Mouse (Mus musculus) midbrain, embryonic 13.5 days (tissue): ENCODE data around the gene Minar1. TPM values are rescaled to one million over a fixed set of nuclear protein-coding genes. Genes with fewer than 3 reads are reported as not detected.

Experiments used
- ATAC-seq: fragments of 200-750 bp; cut with Nextera tagmentation; 2 replicates; pipeline ENCODE4 v1.8.0; 2017; ENCODE audit warnings: mild to moderate bottlenecking, moderate TSS enrichment, moderate library complexity
- H3K27ac ChIP-seq: fragments of 300-500 bp; sonication (generic); 2 replicates; pipeline ENCODE4 v1.5.1; 2015; ENCODE audit warnings: inconsistent platforms, mild to moderate bottlenecking, moderate library complexity
- H3K27me3 ChIP-seq: fragments of 300-500 bp; sonication (generic); 2 replicates; pipeline ENCODE4 v1.6.1; 2015; ENCODE audit warnings: mild to moderate bottlenecking, inconsistent platforms
- H3K36me3 ChIP-seq: fragments of 300-500 bp; sonication (generic); 2 replicates; pipeline ENCODE4 v1.6.1; 2015; ENCODE audit warnings: mild to moderate bottlenecking, inconsistent platforms
- H3K4me1 ChIP-seq: fragments of 300-500 bp; sonication (generic); replicated peaks from 2 replicates; pipeline ENCODE4 v1.6.1; 2015; ENCODE audit warnings: inconsistent platforms
- H3K4me2 ChIP-seq: fragments of 300-500 bp; sonication (generic); replicated peaks from 2 replicates; pipeline ENCODE4 v1.6.1; 2015; ENCODE audit warnings: moderate library complexity, mild to moderate bottlenecking, inconsistent platforms
- H3K4me3 ChIP-seq: fragments of 300-500 bp; sonication (generic); replicated peaks from 2 replicates; pipeline ENCODE4 v1.5.1; 2015; ENCODE audit warnings: mild to moderate bottlenecking, inconsistent platforms
- H3K9ac ChIP-seq: fragments of 300-500 bp; sonication (generic); replicated peaks from 2 replicates; pipeline ENCODE4 v1.6.1; 2015; ENCODE audit warnings: mild to moderate bottlenecking, inconsistent platforms
- H3K9me3 ChIP-seq: fragments of 300-500 bp; sonication (generic); 2 replicates; pipeline ENCODE4 v1.6.1; 2016; ENCODE audit warnings: mild to moderate bottlenecking, inconsistent platforms
- WGBS: fragments of 180-500 bp; shearing (Covaris S2); methylation state at CpG from one replicate; pipeline ENCODE4 v1.1.7; 2015; 5-methylcytosine and 5-hydroxymethylcytosine counted together
- polyA plus RNA-seq: library from polyadenylated mRNA; unstranded; fragments of >200 nt; fragmentation: Nextera tagmentation; extraction: Ambion mirVana; gene quantifications from 2 replicates; pipeline ENCODE4 v1.2.1, GENCODE M21; 2015

The Minar1 gene
- 0.66 and 0.75 TPM in 2 replicates for polyA plus RNA-seq

DNA sequence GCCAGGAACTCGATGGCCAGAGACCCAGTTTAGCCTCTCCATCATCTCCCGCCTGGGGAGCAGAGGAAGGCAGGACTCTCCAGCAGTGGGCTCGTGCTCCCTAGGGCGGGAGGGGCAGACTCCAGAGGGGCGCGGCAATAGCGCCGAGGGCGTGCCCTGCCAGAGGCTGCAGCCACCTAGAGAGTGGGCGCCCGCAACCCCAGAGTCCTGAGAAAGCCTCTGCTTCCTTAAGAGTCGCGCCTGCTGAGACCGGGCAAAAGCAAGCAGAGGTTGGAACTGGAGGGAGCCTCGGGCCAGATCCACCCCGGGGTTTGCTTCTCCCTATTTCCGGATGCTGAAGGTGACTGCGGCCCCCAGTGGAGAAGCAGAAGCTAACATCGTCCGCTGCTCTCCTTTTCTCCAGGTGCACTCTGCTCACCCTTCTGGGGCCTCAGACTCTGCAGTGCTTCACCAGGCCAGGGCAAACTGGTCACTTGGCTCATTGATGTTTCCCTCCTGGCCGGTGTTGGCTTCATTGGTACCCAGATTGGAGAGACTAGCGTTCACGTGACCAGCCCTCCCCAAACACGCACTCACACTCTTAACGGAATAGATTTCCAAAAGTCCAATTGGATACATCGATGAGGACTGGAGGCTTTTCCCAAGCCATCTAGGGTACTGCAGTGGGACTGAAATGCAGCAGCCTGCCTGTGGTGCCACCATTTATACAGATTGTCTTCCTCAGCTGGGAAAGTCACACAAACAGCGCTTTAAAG lies at the start of gene Minar1:
Minar1 (minus strand) TSS at position 120 of the 755 bp plus-strand sequence.
- WGBS = under 1% methylated on average over 27 of the region's 27 CpGs
- no peaks in the 10 kb centered on the region for H3K36me3 ChIP-seq
- no peak within 1 kb of the TSS for H3K27ac ChIP-seq
- no peaks in the 10 kb centered on the region for H3K9me3 ChIP-seq
- peak; percentile 84 for ATAC-seq
- H3K4me1 ChIP-seq = peaks cover 20% of the 10 kb centered on the region
- H3K27me3 ChIP-seq = peaks cover 48% of the 10 kb centered on the region
- peak within 1 kb of the TSS; percentile 69 for H3K9ac ChIP-seq
- H3K4me2 ChIP-seq = peak within 1 kb of the TSS; percentile 99
- H3K4me3 ChIP-seq = peak within 1 kb of the TSS; percentile 57

DNA sequence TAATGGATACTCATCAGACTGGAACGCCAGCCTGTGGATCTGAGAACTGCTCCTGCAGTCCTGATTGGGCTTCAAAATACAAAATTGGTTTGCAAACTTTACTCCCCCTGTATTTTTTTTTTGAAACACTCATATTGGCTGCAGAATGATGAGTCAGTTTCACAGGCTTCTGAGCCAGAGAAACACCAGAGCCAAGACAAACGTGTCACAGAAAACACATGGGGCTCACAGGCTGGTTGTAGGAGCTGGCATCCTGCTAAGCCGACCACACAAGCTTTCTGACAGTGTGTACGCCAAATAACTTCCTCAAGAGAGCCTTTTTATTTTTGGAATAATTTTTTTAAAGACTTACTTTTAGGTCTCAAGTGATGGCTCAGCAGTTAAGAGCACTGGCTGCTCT lies 47.0 kb upstream of the Minar1 start:
- Histone ChIP-seq H3K36me3 (no peaks in the 10 kb centered on the region), H3K27ac (no peak overlapping the region), H3K4me3 (no peak overlapping the region), H3K9ac (no peak overlapping the region), H3K9me3 (no peaks in the 10 kb centered on the region), H3K4me2 (no peak overlapping the region), H3K27me3 (no peaks in the 10 kb centered on the region), H3K4me1 (no peaks in the 10 kb centered on the region)
- no peak for ATAC-seq
- 84% methylated on average over 4 of the region's 4 CpGs for WGBS

DNA sequence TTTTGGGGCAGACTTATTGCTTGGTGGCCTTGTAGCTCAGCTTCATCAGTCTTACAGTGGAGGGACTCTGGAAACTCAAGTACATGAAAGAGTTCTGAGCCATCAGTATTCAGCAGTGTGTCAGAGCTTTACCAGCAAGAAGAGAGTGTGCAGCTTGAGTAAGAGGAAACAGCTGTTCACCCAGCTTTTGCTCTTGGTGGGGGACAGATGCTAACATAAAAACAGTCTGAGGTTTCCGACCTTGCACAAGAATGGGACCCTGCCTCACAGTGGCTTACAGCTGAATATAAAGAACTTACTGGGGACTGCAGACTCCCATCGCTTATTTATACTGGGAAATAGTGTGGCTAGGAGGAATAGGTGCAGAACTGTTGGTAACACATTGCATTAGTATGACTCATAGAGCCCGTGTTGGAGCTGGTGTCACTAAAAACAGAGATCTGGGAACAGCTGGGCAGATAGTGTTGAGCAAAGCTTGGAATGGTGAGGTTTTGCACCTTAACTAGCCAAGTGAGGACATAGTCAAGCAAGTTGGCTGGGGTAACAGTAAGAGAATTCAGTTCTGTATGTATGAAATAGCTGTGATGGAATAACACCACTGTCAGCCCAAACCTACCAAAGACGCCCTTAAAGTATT lies 44.5 kb upstream of the Minar1 start:
- no peak overlapping the region for H3K4me2 ChIP-seq

DNA sequence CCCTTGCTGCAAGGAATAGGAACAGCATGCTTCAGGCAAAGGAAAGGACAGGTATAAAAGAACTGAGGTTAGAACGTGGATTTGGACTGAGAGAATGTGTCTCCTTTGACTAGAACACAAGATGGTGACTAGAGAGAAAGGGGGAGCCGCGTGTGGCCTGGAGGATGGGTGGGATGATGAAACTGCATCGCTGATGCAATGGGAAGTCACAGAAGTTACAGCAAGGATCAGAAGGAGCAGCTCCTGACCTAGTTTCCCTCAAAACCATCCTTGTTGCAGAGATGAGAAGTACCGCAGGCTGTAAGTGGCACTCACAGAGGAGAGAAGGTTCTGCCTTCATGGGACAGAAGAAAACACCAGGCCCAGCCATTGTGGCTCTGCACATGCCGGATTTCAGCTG lies 28.0 kb upstream of the Minar1 start:
- WGBS = 82% methylated on average over 6 of the region's 6 CpGs
- Histone ChIP-seq H3K4me2 (no peak overlapping the region), H3K27me3 (no peaks in the 10 kb centered on the region), H3K9ac (no peak overlapping the region), H3K27ac (no peak overlapping the region), H3K4me1 (no peaks in the 10 kb centered on the region), H3K9me3 (no peaks in the 10 kb centered on the region), H3K4me3 (no peak overlapping the region), H3K36me3 (no peaks in the 10 kb centered on the region)
- ATAC-seq = no peak

More for the DNA sequence above, 44.5 kb upstream of the Minar1 start:
- H3K36me3 ChIP-seq = no peaks in the 10 kb centered on the region
- 85% methylated on average over 4 of the region's 4 CpGs for WGBS
- no peaks in the 10 kb centered on the region for H3K9me3 ChIP-seq
- ATAC-seq = no peak
- H3K4me1 ChIP-seq = no peaks in the 10 kb centered on the region
- H3K27ac ChIP-seq = no peak overlapping the region
- no peak overlapping the region for H3K9ac ChIP-seq
- no peak overlapping the region for H3K4me3 ChIP-seq
- H3K27me3 ChIP-seq = no peaks in the 10 kb centered on the region

DNA sequence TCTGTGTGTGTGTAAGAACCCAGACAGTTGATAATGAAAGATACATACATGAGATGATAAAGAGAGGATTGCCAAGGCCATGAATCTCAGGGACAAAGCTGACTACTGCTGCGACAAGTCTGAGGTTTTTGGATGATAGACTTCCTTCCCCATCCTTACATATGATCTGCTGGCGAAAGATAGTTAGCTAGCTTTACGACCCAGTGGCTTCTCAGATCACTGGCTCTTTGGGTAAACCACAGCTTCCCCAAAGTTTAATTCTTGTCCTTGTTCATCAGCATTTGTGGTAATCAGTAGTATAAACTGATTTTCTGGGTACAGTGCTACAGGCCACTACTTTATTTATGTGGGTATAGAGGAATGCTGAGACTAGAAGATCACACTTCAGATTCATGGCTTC lies 14.5 kb upstream of the Minar1 start:
- 94% methylated on average over 3 of the region's 3 CpGs for WGBS
- H3K36me3 ChIP-seq = no peaks in the 10 kb centered on the region
- no peak overlapping the region for H3K4me3 ChIP-seq
- no peak overlapping the region for H3K27ac ChIP-seq
- H3K9ac ChIP-seq = no peak overlapping the region
- H3K9me3 ChIP-seq = no peaks in the 10 kb centered on the region
- H3K4me1 ChIP-seq = no peaks in the 10 kb centered on the region
- H3K4me2 ChIP-seq = no peak overlapping the region
- no peaks in the 10 kb centered on the region for H3K27me3 ChIP-seq
- no peak for ATAC-seq

DNA sequence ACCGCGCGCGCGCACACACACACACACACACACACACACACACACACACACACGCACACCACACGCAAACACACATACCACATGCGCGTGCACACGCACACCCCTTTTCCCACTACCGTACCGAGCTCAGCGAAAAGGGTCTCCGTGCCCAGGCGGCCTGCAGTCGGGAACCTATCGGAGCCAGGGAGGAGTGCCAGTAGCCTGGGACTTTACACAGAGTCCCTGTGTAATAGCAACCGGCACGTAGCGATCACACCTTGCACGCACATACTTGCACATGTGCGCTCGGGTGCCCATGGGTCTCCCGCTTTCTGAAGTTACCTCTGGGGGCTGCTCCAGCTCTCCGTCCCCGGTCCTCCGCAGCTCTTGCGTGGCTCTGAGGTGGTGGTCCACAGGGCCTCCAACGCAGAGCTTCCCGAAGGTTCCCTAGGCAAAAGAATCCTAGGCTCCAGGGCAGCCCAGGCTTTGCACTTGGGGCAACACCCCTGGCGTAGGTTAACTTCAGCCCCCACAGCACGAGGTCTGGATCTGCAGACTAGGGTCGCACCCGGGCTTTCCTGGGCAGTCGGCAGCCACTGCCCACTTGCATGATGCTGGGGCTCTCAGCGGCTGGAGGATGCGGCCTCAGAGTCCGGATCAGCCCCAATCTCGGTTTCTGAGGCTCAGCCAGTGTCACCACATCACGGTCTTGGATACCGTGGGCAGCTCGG lies 474 bp downstream of the Minar1 start:
- Histone ChIP-seq H3K4me3 (peak overlapping the region; percentile 57), H3K9me3 (no peaks in the 10 kb centered on the region), H3K27me3 (peaks cover 48% of the 10 kb centered on the region), H3K9ac (peak overlapping the region; percentile 69), H3K4me2 (peak overlapping the region; percentile 99), H3K4me1 (peaks cover 20% of the 10 kb centered on the region), H3K36me3 (no peaks in the 10 kb centered on the region), H3K27ac (no peak overlapping the region)
- peak; percentile 77 for ATAC-seq
- WGBS = under 1% methylated on average over 42 of the region's 42 CpGs

DNA sequence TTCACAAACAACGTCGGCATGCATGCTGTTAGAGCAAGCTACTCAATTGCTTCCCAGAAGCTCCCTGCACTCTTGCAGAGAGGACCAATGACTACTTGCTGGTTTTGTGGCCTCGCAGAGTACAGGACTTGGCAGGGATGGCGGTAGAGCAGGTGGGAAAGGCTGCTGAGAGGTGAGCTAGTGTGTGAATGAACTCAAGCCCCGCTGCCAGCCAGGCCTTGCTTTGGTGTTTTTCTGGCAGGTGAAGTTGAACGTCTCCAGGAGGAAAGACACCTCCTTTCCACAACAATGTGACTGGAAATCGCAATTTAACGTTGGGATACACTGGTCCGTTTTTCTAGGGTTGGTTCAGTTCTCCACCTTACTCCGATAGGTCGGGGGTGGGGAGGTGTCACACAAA lies 1.2 kb downstream of the Minar1 start:
- Histone ChIP-seq H3K36me3 (no peaks in the 10 kb centered on the region), H3K27me3 (peaks cover 48% of the 10 kb centered on the region), H3K4me3 (peak overlapping the region; percentile 57), H3K4me1 (peaks cover 20% of the 10 kb centered on the region), H3K27ac (no peak overlapping the region), H3K9me3 (no peaks in the 10 kb centered on the region), H3K9ac (peak overlapping the region; percentile 69), H3K4me2 (peak overlapping the region; percentile 99)
- no peak for ATAC-seq
- 6% methylated on average over 11 of the region's 11 CpGs for WGBS

DNA sequence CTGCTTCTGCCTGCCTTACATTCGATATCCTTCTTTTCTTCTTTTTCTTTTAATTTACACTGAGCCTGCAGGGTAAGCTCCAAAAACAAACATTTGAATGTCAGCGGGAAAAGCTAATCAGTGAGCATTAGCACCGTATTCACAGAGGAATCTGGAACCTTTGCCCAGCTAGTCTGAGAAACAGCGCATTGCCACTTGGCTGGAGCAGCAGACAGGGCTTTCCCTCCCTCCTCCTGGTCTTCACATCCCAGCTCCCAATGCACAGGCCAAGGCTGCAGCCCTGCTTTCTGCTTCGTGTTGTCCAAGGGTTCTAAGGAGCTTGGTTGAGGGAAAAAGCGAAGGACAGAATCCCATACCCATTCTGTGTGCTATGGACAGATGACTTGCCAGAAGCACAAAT lies 2.6 kb downstream of the Minar1 start:
- WGBS = 17% methylated on average over 6 of the region's 6 CpGs
- Histone ChIP-seq H3K4me2 (no peak overlapping the region), H3K4me3 (no peak overlapping the region), H3K27ac (no peak overlapping the region), H3K27me3 (peaks cover 45% of the 10 kb centered on the region), H3K36me3 (no peaks in the 10 kb centered on the region), H3K9ac (no peak overlapping the region), H3K4me1 (peaks cover 20% of the 10 kb centered on the region), H3K9me3 (no peaks in the 10 kb centered on the region)
- no peak for ATAC-seq

DNA sequence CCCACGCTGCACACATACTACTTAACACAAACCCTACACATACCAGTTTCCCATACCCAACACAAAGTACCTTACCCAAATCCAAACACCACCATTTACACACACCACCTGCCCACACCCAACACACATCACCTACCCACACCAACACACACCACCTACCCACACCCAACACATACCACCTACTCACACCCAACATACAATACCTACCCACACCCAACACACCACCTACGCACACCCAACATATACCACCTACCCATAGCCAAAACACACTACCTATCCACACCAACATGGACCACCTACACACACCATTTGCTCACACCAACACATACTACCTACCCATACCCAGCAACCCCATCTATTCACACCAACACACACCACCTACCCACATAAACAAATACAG lies 6.0 kb downstream of the Minar1 start:
- H3K4me2 ChIP-seq = no peak overlapping the region
- no peak overlapping the region for H3K4me3 ChIP-seq
- H3K9ac ChIP-seq = no peak overlapping the region
- no peaks in the 10 kb centered on the region for H3K9me3 ChIP-seq
- peak; percentile 22; the same call in 1 of the 2 replicates for ATAC-seq
- H3K36me3 ChIP-seq = no peaks in the 10 kb centered on the region
- H3K27ac ChIP-seq = no peak overlapping the region
- WGBS = 98% methylated on average over 2 of the region's 2 CpGs
- peaks cover 4% of the 10 kb centered on the region for H3K4me1 ChIP-seq
- H3K27me3 ChIP-seq = peaks cover 19% of the 10 kb centered on the region

DNA sequence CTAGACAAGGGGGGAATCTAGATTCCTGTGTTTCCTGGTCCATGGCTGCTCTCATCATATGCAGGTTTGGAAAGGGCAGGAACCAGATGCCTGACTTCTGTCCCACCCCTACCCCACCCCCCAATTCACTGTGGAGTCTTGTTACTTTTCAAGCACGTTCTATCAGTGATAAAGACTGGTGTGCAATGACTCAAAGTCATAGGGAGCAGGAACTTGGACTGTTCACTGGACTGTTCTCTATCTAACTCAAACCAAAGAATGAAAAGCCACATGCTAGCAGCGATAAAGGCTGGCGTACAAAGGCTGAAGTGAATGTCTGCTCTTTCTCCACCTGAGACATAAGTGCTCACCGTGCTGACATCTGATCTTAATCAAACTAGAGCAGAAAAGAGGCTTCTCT lies 12.3 kb downstream of the Minar1 start:
- Histone ChIP-seq H3K27me3 (no peaks in the 10 kb centered on the region), H3K4me2 (no peak overlapping the region), H3K4me1 (no peaks in the 10 kb centered on the region), H3K36me3 (no peaks in the 10 kb centered on the region), H3K9me3 (no peaks in the 10 kb centered on the region), H3K9ac (no peak overlapping the region), H3K27ac (no peak overlapping the region), H3K4me3 (no peak overlapping the region)
- ATAC-seq = 0 out of 2 replicates have a peak, but pooled peaks have one; percentile 17
- 67% methylated on average over 4 of the region's 4 CpGs for WGBS

DNA sequence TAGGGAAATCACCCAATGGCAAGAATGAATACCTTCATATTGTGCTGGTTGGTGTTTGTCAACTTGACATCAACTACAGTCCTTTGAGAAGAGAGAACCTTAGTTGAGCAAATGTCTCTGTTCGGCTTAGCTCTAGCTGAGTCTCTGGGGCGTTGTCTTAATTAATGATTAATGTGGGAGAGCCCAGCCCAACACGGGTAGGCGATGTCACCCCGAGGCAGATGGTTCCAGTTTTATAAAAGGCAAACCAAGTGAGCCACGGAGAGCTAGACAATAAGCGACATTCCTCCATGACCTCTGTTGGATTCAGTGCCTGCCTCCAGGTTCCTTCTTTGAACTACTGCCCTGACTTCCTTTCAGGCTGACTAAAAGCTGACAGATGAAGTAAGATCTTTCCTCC lies 15.6 kb downstream of the Minar1 start:
- Histone ChIP-seq H3K9me3 (no peaks in the 10 kb centered on the region), H3K27ac (no peak overlapping the region), H3K4me3 (no peak overlapping the region), H3K9ac (no peak overlapping the region), H3K36me3 (no peaks in the 10 kb centered on the region), H3K4me2 (no peak overlapping the region), H3K27me3 (no peaks in the 10 kb centered on the region), H3K4me1 (no peaks in the 10 kb centered on the region)
- 67% methylated on average over 7 of the region's 7 CpGs for WGBS
- no peak for ATAC-seq

DNA sequence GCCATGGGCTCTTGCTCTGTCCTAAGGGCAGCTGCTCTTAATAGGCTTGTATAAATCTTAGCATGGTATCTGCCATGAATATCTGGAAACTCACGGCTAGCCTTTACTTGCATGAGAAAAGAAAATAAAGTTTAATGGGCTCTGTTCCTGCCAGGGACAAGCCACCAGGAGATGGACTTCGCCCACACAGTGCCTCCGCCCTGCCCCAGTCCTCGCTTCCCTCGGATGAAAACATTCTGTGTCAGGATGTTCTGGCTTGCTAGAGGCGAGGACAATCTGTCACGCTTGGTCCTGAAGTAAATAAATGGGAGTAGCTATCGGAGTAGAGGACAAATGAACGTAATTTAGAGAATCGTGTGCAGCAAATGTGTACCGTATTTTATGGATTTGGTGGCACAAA lies 16.7 kb downstream of the Minar1 start:
- H3K4me2 ChIP-seq = no peak overlapping the region
- H3K27me3 ChIP-seq = no peaks in the 10 kb centered on the region
- no peak overlapping the region for H3K4me3 ChIP-seq
- no peaks in the 10 kb centered on the region for H3K9me3 ChIP-seq
- 80% methylated on average over 11 of the region's 11 CpGs for WGBS
- no peak overlapping the region for H3K9ac ChIP-seq
- ATAC-seq = no peak
- no peaks in the 10 kb centered on the region for H3K4me1 ChIP-seq
- no peak overlapping the region for H3K27ac ChIP-seq
- H3K36me3 ChIP-seq = no peaks in the 10 kb centered on the region
